Mouse (Mus musculus): ENCODE results near the gene Wdr11.

Gene Wdr11

DNA sequence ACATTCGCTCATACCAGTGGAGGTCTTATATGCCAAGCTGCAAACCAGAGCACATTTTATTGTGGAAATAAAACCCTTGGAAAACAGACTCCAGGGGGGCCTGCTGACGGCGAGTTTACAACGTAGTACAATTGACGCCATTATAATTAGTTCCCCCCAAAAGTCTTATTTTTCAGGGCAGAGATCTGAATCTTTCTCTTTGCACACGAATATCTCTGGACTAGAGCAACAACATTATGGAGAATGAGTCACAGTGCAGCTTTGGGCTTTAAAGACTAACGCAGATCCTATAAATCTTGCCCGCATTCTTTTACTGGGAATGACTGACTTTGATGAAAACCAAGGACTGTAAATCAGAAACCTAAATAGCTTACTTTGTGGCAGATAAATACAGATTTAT, 87.3 kb downstream of the Wdr11 start:
- TF ChIP-seq POU5F1 (IDR thresholded peaks at IDR 0.05; ENCODE audit: borderline replicate concordance, low read length) (no peak), CTCF (conservative IDR thresholded peaks at IDR 0.05; ENCODE audit: low read length) (no peak), NANOG (IDR thresholded peaks at IDR 0.05; ENCODE audit: borderline replicate concordance, low read length) (no peak)
- Histone ChIP-seq H3K9me3 (ENCODE audit: low read length) (peaks cover 6% of the 10 kb centered on the region; the same call in 1 of the 2 replicates), H3K36me3 (ENCODE audit: insufficient read depth, low read length) (no peaks in the 10 kb centered on the region), H3K4me1 (replicated peaks; ENCODE audit: low read depth, low read length) (no peaks in the 10 kb centered on the region), H3K27me3 (ENCODE audit: insufficient read depth, low read length) (no peaks in the 10 kb centered on the region), H3K4me3 (replicated peaks; ENCODE audit: low read length) (no peak overlapping the region)

DNA sequence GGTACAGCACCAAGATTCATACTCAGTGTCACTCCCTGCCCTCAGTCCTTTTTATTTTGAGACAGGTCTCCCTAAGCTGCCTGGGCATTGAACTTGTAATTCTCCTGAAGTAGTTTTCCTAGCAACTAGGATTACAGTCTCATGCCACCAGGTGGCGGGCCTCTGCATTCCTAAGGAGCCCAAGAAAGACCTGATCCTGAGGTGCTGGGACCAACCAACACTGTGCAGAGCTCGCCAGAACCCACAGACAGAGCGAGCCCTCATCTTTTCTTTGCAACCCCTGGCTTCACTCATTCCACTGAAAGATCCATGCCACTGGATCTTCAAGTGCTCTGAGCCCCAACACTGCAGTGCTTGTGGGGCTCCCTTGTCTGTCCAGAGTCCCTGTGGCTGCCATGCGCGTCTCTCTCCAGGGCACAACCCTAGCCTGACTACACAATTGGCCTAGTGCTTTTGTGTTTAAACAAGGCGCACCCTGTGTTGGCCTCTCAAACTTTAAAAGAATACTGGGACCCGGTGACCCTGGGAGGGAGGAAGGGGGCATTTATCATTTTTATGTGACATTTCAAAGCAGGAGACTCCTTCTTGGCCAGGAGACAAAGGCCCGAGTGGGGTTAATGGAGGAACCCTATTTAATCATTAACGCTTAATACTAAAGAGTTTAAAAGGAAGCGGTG, 89.0 kb downstream of the Wdr11 start:
- TF ChIP-seq CTCF (conservative IDR thresholded peaks at IDR 0.05; ENCODE audit: low read length) (peak; percentile 35), POU5F1 (IDR thresholded peaks at IDR 0.05; ENCODE audit: borderline replicate concordance, low read length) (no peak)
- Histone ChIP-seq H3K36me3 (ENCODE audit: insufficient read depth, low read length) (no peaks in the 10 kb centered on the region), H3K4me1 (replicated peaks; ENCODE audit: low read depth, low read length) (no peaks in the 10 kb centered on the region), H3K4me3 (replicated peaks; ENCODE audit: low read length) (no peak overlapping the region), H3K27me3 (ENCODE audit: insufficient read depth, low read length) (no peaks in the 10 kb centered on the region), H3K9me3 (ENCODE audit: low read length) (no peaks in the 10 kb centered on the region)

DNA sequence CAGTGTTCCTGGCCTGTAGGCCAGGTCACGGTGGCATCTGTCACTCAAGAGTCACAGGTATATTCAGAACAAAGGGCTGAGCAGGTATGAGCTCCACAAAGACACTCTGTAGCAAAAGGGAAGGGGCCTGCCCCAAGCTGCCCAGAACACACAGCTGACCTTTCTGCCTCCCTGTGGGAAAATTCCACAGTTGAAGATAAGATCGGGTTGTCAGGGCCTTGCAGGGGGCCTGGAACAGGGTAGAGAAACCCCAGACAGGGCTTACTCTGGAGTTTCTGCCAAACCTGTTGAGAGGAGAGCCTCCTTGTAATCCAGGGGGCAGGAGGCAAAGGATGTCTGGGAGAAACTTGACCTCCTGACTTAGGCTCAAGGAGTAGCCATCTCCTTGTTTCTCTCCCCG, 90.9 kb downstream of the Wdr11 start:
- TF ChIP-seq CTCF (conservative IDR thresholded peaks at IDR 0.05; ENCODE audit: low read length), result no peak
- no peak for TF ChIP-seq NANOG (IDR thresholded peaks at IDR 0.05; ENCODE audit: borderline replicate concordance, low read length)
- TF ChIP-seq POU5F1 (IDR thresholded peaks at IDR 0.05; ENCODE audit: borderline replicate concordance, low read length), result no peak
- H3K4me1 ChIP-seq (replicated peaks; ENCODE audit: low read depth, low read length), result no peaks in the 10 kb centered on the region

DNA sequence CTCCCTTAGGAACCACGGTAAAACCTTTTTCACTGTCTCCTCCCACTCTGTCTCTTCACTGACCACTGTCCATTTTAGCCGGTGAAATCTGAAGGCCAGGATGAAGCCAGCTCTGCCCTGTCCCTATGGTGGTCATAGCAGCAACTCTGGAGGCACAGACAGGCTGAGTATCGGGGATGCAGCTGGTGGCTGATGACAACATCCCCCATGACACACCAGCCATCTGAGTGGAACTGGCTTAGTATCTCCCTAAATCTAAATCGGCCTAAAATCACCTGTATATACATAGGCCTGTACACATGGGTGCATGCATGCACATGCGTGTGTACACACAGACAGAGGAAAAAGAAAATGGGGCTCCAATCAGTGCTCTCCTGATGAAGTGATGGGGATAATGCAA, 93.7 kb downstream of the Wdr11 start:
- H3K27me3 ChIP-seq (ENCODE audit: insufficient read depth, low read length), result 0 out of 2 replicates have a peak, but pooled peaks cover 3% of the 10 kb centered on the region
- H3K9me3 ChIP-seq (ENCODE audit: low read length), result peaks cover 3% of the 10 kb centered on the region; the same call in 1 of the 2 replicates
- H3K4me3 ChIP-seq (replicated peaks; ENCODE audit: low read length), result no peak overlapping the region
- no peaks in the 10 kb centered on the region for H3K4me1 ChIP-seq (replicated peaks; ENCODE audit: low read depth, low read length)
- H3K36me3 ChIP-seq (ENCODE audit: insufficient read depth, low read length), result no peaks in the 10 kb centered on the region
- TF ChIP-seq NANOG (IDR thresholded peaks at IDR 0.05; ENCODE audit: borderline replicate concordance, low read length), result no peak
- no peak for TF ChIP-seq CTCF (conservative IDR thresholded peaks at IDR 0.05; ENCODE audit: low read length)
- no peak for TF ChIP-seq POU5F1 (IDR thresholded peaks at IDR 0.05; ENCODE audit: borderline replicate concordance, low read length)

More for the DNA sequence above, 90.9 kb downstream of the Wdr11 start:
- Histone ChIP-seq H3K4me3 (replicated peaks; ENCODE audit: low read length) (no peak overlapping the region), H3K36me3 (ENCODE audit: insufficient read depth, low read length) (no peaks in the 10 kb centered on the region), H3K9me3 (ENCODE audit: low read length) (no peaks in the 10 kb centered on the region), H3K27me3 (ENCODE audit: insufficient read depth, low read length) (no peaks in the 10 kb centered on the region)
